Mouse (Mus musculus) yolk sac, embryonic 10.5 days (tissue): ENCODE data around the gene Acly.

Source experiments
- DNase-seq: peaks from one replicate; pipeline ENCODE4 v3.0.0-alpha.2; 2017; ENCODE audit warnings: low spot score

The Acly gene

DNA sequence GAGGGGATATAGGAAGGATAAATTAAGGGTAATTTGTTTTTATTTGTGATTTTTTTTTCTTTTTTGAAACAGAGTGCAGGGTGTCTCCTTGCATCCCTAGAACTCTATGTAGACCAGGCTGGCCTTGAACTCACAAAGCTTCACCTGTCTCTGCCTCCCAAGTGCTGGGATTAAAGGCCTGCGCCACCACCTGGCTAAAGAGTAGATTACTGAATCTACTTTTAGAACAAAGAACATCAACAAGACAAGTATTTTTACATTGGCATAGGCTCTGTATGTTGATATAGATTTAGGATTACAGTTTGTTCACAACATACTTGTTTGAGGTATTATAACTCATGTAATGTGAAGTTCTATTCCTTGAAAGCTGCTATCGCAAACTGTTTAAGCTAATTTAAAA, 17.2 kb downstream of the Acly start:
- no peak for DNase-seq

DNA sequence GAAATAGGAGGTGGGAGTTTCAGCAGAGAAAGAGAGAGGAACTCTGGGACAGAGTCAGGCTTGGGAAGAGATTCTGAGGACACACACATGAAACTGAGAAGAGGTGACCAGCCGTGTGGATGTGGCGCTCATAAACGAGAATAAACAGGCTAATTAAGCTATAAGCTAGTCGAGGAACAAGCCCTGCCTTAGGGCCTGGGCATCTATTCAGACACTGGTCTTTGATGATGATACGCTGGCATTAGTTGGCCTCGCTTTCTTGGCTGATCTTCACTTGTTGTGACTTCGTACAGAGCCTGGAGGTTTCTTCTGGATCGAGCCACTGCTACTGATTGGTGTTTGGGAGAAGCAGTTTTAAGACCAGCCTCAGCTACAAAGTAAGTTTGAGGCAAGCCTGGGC, 21.8 kb downstream of the Acly start:
- DNase-seq, result no peak

DNA sequence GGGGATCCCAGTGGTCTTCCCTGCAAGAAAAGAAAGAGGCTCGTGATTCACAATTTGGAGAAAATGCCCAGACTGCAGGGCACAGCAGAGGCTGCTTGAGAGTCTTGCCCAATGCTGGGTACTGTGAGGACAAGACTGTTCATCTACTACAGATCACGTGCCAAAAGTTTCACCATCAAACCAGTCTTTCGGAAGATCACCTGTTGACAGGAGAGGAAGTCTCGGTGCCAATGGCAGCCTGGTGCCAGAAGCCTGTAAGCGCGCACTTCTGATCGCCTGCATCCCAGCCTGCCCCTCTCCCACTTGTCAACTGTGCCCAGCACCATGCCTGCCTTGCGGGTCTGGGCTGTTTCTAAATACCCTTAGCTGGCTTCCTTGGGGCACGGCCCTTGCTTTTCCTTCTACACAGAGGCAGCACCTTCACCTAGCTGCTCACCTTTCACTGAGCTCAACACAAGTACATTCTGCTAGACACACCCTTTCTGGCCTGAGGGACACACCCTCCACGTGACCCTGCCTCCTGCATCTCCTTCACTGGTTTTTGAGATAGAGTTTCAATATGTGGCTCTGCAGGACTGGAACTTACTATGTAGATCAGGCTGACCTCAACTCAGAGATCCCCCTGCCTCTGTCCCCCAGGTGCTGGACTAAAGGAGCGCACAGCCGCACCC, 22.7 kb downstream of the Acly start:
- DNase-seq, result no peak

DNA sequence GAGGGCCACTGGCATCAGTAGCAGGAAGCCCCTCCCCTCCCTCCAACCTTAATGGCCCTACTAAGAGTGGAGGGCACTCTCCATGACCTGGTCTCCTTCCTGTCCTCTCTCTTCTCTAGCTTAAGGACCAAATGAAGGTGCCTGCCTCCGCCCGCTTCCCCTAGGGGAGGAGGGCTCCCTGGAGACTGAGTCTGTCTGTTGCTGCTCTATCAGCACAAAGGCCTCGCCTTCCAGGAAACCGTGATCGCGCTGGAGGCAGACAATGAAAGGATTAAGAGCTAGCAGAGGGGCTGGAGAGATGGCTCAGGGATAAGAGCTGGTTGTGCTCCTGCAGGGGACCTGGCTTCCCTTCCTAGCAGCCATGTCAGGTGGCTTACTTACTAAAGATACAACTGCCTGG, 26.5 kb downstream of the Acly start:
- DNase-seq, result no peak

DNA sequence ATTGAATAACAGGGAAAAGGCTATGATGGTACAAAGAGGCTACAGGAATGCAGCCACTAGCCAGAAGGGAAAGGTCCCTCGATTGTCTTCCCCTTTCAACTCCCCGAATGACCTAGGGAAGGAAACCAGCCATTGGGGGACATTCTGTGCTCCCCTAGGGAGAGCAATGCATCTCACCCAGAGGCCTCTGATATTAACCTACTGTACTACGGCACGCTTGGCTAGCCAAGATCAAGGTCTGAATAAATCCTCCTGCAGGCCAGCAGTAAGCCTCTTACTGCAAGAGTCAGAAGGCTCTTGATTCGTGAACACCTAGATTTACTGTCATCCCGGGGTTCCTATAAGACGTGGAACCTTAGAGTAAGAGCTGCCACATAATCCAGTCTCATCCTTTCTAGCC, 27.1 kb downstream of the Acly start:
- DNase-seq, result no peak

DNA sequence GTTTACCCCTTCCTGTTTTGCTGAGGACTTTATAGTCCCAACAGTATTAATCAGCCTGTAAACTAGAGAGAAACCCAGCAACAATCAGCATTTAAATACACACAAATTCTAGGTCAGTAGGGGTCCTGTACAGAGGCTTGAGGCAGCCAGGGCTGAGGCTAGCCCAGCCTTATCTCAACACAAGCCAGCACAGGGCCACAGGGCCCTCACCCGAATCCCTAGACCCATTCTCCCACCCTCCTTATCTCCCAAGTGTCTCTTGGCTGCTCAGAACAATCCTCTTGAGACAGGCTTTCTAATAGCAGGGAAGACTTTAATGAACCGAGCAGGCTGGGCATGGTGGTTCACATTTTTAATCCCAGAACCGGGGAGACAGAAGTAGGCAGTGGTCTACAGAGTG, 27.6 kb downstream of the Acly start:
- DNase-seq, result no peak

DNA sequence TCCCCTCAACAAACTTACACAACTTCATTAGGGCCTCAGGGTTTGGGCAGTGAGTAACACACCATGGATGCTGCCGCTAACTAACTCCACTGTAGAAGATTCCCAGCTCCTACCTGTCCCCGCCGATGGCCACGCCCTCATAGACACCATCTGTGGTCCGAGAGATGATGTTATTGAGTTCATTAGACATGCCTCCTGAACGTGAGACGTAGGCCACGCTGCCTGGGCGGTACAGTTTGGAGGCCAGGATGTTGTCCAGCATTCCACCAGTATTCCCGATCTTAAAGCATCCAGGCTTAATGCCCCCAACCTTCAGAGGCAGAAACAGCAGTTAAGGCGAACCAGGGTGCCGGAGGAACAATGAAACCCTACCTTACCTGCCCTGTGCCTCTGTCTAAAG, 34.0 kb downstream of the Acly start:
- no peak for DNase-seq

DNA sequence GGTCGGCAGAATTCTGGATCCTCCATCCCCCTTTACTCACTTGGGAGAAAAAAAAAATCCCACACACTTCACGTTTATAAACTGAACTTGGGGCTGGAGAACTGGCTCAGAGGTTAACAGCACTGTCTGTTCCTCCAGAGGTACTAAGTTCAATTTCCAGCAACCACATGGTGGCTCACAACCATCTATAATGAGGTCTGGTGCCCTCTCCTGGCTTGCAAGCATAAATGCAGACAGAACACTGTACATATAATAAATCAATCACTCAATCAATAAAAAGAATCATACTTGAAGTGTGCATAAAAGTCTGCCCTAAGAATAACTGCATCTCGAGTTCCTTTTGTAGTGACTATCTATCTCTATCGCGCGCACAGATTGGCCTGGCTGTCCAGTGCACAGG, 36.8 kb downstream of the Acly start:
- no peak for DNase-seq

DNA sequence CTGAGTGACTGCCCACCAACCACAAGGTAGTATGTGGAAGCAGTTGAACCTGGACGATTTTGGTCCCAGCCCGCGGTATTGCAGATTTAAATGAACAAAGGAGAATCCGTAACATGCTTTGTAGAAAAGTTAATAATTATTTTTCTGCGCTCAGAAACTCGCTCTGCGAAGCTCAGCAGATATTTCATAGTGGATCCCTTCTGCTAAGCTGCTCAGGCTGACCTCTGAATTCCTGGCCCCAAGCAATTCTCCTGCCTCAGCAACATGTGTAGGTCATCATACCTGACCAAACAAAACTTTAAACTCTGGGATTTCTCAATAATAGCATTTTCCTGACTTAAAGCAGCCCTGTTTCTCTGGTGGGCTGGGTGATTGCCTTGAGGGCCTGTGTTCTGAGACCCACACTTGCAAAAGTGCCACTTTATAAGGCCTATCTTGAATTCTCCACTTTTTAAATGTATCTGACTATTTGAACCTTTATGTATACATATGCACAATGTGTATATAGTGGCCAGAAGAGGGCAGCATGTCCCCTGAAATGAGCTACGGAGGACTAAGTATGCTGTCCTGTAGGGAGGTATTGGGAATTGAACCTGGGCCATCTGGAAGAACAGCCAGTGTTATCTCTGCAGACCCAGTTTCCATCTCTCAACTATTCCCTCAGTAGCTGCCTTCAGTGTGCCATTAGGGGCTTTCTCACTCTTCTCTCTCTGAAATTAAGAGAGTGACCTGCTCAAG, 41.8 kb downstream of the Acly start:
- DNase-seq, result peak; percentile 70

DNA sequence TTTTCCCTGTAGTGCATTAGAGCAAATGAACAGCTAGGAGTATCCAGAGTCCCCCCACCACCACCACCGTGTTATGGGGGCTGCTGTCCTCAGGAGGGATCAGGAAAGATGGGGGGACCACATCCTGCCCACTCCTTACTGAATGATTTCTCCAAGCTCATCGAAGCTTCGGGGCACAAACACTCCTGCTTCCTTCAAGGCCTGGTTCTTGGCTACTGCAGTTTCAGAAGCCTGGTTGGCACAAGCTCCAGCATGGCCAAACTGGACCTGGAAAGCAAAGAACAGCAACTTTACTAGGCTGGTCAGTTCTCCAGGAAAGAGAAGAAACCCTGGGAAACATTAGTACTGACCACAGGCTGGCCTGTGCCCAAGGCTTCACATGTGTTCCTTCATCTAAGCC, 43.3 kb downstream of the Acly start:
- no peak for DNase-seq

DNA sequence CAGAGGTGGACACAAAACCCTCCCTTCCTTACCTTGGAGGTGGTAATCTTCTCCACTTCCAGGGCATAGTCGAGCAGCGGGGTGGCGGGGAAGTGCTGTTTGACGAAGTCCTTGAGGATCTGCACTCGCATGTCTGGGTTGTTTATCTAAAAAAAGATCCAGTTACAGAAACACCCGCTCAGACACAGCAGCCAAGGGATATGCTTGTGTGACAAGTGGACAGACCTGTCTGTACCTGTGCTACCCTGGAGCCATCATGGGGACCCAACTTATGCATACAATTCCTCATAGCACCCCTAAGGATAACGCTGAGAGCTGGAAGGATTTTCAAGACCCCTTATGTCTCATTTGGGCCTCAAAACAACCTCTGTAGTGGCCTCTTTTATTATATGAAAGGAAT, 48.6 kb downstream of the Acly start:
- no peak for DNase-seq

DNA sequence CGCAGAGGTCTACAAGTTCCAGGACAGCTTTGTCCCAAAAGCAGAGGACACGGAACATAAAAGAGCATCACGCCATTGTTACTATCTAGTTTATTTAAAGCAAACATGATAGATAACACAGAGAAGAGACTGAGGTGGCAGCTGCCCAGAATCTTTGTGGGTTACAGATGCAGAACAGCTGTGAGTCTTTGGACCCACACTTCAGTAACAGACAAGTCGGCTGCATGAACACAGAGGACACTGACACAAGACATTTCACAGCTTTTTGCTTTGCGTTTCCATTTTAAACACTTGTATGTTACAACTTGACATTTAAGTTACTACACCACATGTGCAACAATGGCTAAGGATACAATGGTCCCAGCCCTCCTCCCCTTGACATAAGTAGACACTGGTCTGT, 51.5 kb downstream of the Acly start:
- DNase-seq, result no peak

DNA sequence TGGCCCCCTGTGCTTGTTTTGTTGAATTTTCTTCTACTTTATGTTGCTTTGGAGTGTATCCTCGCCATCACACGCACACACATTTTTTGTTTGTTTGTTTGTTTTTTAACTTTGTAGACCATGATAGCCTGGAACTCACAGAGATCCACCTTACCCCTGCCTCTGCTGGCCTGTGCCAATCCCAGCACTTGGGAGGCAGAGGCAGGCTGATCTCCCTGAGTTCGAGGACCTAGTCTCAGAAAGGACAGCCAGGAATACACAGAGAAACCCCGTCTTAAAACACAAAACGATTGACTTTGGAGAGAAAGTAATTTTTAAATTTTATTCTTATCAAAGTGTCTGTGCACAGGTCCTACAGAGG, 54.9 kb downstream of the Acly start:
- DNase-seq, result no peak

DNA sequence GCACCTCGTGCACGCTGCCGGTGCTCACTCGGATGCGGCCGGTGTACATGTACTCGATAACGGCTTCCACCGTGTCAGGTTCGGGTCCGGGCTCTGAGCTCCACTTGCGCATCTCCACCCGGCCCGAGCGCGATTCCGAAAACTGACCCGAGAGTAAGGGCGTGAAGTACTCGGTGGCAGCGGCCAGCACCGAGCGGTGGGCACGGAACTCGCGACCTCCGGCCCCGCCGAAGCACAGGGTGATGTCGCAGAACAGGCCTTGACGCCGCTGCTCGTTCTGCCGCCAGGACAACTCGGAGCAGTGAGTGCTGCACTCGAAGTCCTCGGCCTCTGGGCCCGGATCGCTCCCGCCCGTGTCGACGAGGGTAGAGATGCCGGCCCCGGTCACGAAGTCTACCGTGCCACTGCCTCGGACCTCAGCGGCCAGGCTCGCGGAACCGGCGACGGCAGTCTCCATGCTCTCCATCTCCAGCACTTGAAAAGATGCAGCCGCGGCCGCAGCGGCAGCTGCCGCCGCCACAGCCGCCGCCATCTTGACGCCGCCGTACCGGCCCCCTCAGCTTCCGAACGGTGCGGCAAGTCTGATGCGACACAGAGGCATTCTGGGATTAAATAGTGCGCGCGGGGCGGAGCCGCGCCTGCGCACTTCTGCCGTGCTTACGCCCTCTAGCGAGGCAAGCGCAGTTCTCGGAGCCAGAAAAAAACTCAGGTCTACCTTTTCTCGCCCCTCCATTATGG, 55.4 kb downstream of the Acly start, which contains the start of gene Klhl11:
Klhl11 (minus strand) TSS at position 545 of the 738 bp plus-strand sequence.
- peak; percentile 89 for DNase-seq

DNA sequence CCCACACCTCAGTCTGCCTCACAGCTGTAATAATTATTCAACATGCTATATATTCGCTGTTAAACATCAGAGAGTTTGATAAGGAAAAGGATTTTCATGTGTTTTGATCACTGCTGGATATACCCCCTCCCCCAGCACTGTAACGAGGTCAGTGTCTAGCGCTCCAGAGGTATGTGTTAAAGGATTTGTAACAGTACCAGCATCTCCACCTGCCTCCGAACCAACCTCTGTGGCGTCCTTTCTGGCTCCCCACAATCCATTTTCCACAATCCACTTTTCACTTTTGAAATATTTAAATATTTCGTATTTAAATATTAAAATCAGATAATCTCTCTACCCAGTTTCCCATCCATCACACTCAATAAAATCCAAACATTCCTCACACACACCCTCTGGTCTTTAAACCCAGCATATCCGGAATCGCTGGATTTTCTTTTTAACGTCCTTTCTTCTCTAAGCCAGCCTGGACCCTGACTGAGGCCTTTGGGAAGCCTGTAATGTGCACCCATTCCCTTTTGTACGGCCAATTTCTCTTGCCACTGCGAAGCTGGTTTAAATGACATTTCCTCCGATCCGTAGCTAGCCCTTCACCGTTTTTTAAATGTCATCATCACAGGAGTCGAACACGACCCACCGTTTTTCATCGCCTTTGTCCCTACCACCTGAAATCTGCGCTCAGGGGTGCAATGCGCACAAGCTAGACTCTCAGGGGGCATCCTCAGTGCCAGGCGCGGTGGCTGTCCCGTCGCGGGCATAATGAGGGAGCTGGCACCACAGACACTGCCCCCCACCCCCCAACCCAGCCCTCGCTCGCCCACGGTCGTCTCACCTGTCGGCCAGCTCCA, 56.2 kb downstream of the Acly start:
- DNase-seq, result no peak

DNA sequence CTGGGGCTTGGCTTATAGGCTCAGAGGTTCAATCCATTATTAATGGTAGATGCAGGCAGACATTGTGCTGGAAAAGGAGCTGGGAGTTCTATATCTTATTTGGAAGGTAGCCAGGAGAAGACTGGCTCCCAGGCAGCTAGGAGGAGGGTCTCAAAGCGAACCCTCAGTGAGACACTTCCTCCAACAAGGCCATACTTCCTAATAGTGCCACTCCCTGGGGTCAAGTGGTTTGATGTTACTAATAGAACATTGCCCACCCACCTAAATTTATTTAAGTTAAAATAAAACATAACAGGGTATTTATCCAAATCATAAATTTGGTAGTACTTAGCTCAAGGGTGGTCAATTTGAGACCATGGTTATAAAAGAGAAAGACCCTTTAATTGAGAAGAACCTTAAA, 62.0 kb downstream of the Acly start:
- no peak for DNase-seq

DNA sequence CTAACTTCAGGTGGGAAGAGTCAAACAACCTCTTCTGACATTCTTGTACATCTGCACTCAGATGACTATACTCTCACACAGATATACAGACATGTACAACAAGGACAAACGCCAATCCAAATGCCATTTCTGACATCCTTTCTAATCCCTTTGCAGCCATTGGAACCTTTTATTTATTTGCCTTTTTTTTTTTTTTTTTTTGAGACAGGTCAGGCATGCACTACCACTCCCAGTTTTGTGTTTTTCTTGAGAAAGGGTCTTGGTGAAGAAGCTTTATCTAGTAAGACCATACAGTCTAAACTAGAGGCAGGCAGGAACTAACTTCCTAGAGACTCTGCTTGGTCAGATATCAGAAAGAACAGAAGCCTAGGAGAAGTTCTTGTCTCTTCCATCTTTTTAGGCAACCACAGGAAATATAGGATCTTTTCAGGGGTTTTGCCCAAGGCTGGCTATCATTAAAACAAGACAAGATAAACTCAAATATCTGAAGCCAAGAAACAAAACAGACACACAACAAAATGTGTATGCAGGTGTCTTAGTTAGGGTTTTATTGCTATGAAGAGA, 62.5 kb downstream of the Acly start:
- no peak for DNase-seq

DNA sequence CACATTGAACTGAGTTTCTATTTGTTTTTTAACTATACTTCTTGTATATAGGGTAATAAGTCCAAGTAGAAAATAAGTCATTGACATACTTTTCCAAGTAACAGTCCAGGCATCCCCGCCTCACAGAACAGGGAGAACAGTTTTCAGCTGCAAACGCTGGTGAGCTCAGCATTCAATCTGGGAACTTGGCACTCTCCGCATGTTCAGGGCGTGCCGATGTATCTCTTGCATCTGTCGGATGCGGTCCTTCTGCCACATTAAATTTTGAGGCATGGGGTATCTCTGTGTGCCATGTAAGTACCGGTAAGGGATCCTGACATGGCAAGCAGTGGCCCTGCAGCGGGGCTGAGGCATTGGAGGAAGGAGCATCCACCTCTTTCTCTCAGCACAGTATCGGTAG, 65.1 kb downstream of the Acly start:
- no peak for DNase-seq

DNA sequence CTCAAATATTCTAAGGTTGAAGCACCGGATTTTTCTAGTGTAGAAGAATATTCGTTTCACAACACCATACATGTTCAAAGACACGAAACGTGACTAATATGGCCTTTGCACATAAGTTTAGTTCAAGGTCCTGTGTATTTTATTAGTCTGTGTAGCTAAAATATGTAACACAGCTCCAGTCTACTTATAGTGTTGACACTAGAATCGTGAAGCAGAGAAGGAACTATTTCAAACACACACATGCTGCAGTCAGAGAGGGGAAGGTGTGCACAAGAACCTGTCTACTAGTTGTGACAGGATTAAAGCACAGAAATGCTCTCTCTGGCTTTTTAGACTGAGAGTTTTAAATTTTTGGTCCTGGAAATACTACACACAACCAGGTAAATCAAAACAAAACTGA, 70.1 kb downstream of the Acly start:
- no peak for DNase-seq

DNA sequence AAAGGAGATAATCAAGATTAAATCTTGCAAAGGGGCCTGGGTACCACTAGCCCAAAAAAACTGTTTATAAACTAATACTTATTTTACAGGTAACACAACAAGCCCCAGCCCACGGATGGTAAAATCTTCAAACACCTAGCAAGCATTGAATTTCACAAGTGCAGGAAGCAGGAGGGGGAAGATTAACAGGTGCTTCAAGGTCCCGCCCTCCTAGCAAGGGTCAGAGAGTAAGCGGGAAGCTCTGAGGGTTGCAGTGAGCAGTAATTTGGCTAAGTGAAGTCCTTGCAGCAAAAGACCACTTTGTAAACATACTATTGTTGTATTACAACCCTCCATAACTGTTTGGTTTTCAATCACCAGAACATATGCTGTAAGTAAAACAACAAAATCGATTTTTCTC, 70.6 kb downstream of the Acly start:
- no peak for DNase-seq

DNA sequence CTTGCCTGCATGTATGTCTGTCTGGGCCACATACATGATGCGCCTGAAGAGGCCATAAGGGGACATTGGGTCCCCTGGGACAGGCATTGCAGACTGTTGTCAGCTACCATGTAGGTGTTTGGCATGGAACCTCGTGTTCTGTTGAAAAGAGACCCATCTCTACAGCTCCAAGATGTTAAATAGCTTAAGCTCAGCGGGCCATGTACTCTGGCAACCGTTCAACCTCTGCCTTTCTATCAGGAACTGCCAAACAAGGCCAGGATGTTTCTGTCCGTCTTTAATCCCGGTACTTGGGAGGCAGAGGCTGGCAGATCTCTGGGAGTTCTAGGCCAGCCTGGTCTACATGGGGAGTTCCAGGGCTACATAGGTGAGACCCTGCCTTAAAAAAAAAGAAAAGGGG, 85.2 kb downstream of the Acly start:
- no peak for DNase-seq

DNA sequence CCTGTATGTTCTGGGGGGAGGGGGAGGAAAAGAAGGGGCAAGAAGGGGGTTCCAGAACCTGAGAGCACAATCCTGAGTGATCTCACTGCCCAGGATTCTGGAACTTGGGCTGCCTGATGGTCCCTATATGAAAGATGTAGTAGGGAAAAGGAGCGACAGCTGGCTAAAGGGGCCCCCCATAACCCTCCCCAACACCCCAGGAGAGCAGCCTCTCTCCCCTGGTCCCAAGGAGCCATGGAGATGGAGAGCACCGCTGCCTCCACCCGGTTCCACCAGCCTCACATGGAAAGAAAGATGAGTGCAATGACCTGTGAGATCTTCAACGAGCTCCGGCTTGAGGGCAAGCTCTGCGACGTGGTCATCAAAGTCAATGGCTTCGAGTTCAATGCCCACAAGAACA, 86.0 kb downstream of the Acly start, which contains the start of the genes Nt5c3b and Klhl10:
Nt5c3b (minus strand) TSS at position 12 of the 400 bp plus-strand sequence.
Klhl10 (plus strand) TSS at position 121 of the 400 bp plus-strand sequence.
- no peak for DNase-seq
